12 mouse cellular contexts compared by ENCODE assay signal in the genomic region with DNA sequence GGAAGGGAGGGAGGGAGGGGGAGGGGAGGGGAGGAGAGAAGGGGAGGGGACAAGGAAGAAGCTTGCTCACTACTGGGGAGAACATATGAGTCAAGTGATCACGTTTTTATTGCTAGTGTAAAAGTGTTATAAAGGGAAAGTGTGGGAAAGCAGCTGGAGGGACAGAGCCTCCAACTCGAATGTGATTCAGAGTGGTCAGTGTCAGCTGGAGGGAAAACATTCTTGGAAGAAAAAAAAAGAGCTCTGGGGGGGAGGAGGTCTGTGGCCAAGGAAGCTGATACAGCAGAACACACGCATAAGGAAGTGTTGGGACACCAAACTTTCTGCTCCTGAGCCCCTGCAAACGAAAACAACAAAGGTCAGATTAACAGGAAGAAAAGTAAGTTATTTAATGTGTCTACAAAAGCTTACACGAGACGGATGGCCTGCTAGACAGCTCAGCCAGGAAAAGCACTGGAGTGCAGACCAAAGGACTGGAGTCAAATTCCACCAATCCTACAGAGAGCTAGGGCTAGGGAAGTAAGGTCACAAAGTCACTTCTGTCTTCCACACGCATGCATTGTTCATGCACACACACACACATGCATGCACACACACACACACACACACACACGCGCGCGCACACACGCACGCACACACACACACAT.
DNase-seq lines count a peak whose midpoint lies in the region; ATAC-seq and TF ChIP-seq lines count a peak whose summit lies in the region.
"Had no signal": no experiment of that assay in that cellular context is flagged by ENCODE, and none has a peak within 500 bp of the region (broad histone marks: within the 10 kb centered on the region; RNA-seq: fewer than 3 reads in every experiment).

No protein-coding gene starts in this region.

- H3K4me2 ChIP-seq in liver, postnatal 0 days (ENCODE audit: low read depth, low read length): no peak overlapping the region
- H3K4me2 ChIP-seq in stomach, postnatal 0 days (replicated peaks; ENCODE audit: low read depth): no peak overlapping the region
- H3K4me2 ChIP-seq: forebrain, embryonic 12.5 days; neural tube, embryonic 12.5 days had no signal

- peak; percentile 25; the same call in 1 of the 2 replicates for ATAC-seq in liver, postnatal 0 days
- peak; percentile 36; the same call in 1 of the 2 replicates for ATAC-seq in stomach, postnatal 0 days (ENCODE audit: low FRiP score, low TSS enrichment)

- H3K9ac ChIP-seq in liver, postnatal 0 days (replicated peaks): no peak overlapping the region
- no peak overlapping the region for H3K9ac ChIP-seq in stomach, postnatal 0 days (ENCODE audit: low read length)
- H3K9ac ChIP-seq: forebrain, embryonic 12.5 days; neural tube, embryonic 12.5 days had no signal

- H3K4me3 ChIP-seq in liver, postnatal 0 days (ENCODE audit: low read depth, low read length): no peak overlapping the region
- no peak overlapping the region for H3K4me3 ChIP-seq in embryonic facial prominence, embryonic 10.5 days
- H3K4me3 ChIP-seq in stomach, postnatal 0 days (ENCODE audit: low read depth, low read length): no peak overlapping the region
- H3K4me3 ChIP-seq: forebrain, embryonic 12.5 days; hindbrain, embryonic 10.5 days; neural tube, embryonic 12.5 days had no signal

- no peaks in the 10 kb centered on the region for H3K4me1 ChIP-seq in liver, postnatal 0 days (ENCODE audit: insufficient read depth)
- H3K4me1 ChIP-seq in embryonic facial prominence, embryonic 10.5 days: peaks cover 26% of the 10 kb centered on the region
- H3K4me1 ChIP-seq in stomach, postnatal 0 days (replicated peaks; ENCODE audit: control insufficient read depth, insufficient read depth): no peaks in the 10 kb centered on the region
- H3K4me1 ChIP-seq: forebrain, embryonic 12.5 days; neural tube, embryonic 12.5 days had no signal

- H3K36me3 ChIP-seq in liver, postnatal 0 days (replicated peaks; ENCODE audit: insufficient read depth, low read length): no peaks in the 10 kb centered on the region
- no peaks in the 10 kb centered on the region for H3K36me3 ChIP-seq in embryonic facial prominence, embryonic 10.5 days (replicated peaks)
- H3K36me3 ChIP-seq in stomach, postnatal 0 days (ENCODE audit: control insufficient read depth, insufficient read depth, low read length): no peaks in the 10 kb centered on the region
- H3K36me3 ChIP-seq: forebrain, embryonic 12.5 days; G1E; hindbrain, embryonic 10.5 days; neural tube, embryonic 12.5 days had no signal

- no peak for DNase-seq in liver, postnatal 0 days
- DNase-seq in liver: no peak
- DNase-seq in embryonic facial prominence, embryonic 10.5 days (ENCODE audit: low spot score): no peak
- DNase-seq in large intestine, adult 2 months (ENCODE audit: low read depth, low spot score): peak; percentile 51
- no peak for DNase-seq in stomach, postnatal 0 days (ENCODE audit: low spot score)
- no peak for DNase-seq in urinary bladder, adult 18-20 months (ENCODE audit: low spot score in 2 of 2)
- no peak for DNase-seq in cerebellum, adult 9-11 months
- DNase-seq: cerebellum, adult 18-20 months had no signal

- no peaks in the 10 kb centered on the region for H3K9me3 ChIP-seq in liver, postnatal 0 days (ENCODE audit: low read length)
- H3K9me3 ChIP-seq in embryonic facial prominence, embryonic 10.5 days: no peaks in the 10 kb centered on the region
- no peaks in the 10 kb centered on the region for H3K9me3 ChIP-seq in stomach, postnatal 0 days (ENCODE audit: control insufficient read depth, low read length)
- H3K9me3 ChIP-seq: forebrain, embryonic 12.5 days; G1E; hindbrain, embryonic 10.5 days; neural tube, embryonic 12.5 days had no signal

- H3K27ac ChIP-seq in liver, postnatal 0 days (ENCODE audit: low read depth): no peak overlapping the region; the same call in 1 of the 2 replicates
- peak overlapping the region; percentile 7 for H3K27ac ChIP-seq in embryonic facial prominence, embryonic 10.5 days (replicated peaks)
- H3K27ac ChIP-seq in stomach, postnatal 0 days (replicated peaks): 0 out of 2 replicates have a peak overlapping the region, but pooled peaks have one; percentile 24
- H3K27ac ChIP-seq: forebrain, embryonic 12.5 days; hindbrain, embryonic 10.5 days; neural tube, embryonic 12.5 days had no signal

- H3K27me3 ChIP-seq in liver, postnatal 0 days (ENCODE audit: insufficient read depth, low read length): no peaks in the 10 kb centered on the region
- no peaks in the 10 kb centered on the region for H3K27me3 ChIP-seq in embryonic facial prominence, embryonic 10.5 days (replicated peaks; ENCODE audit: low read depth, poor library complexity, severe bottlenecking)
- H3K27me3 ChIP-seq in stomach, postnatal 0 days (ENCODE audit: control insufficient read depth, insufficient read depth, low read length): no peaks in the 10 kb centered on the region
- H3K27me3 ChIP-seq: forebrain, embryonic 12.5 days; neural tube, embryonic 12.5 days had no signal

- WGBS in liver, postnatal 0 days (ENCODE audit: insufficient replicate concordance): 40% methylated on average over 11 of the region's 13 CpGs
- WGBS in embryonic facial prominence, embryonic 10.5 days: 55% methylated on average over 13 of the region's 13 CpGs
- WGBS in large intestine, adult 2 months: 41% methylated on average over 13 of the region's 13 CpGs
- WGBS in stomach, postnatal 0 days: 44% methylated on average over 13 of the region's 13 CpGs

- no peak for TF ChIP-seq CTCF in liver, postnatal 0 days (IDR thresholded peaks at IDR 0.05; ENCODE audit: low read depth)
- no peak for TF ChIP-seq CTCF in stomach, postnatal 0 days (IDR thresholded peaks at IDR 0.05; ENCODE audit: low read depth)

- no peak for TF ChIP-seq EP300 in liver, postnatal 0 days (IDR thresholded peaks at IDR 0.05; ENCODE audit: low read depth)
- TF ChIP-seq EP300 in stomach, postnatal 0 days (optimal IDR thresholded peaks at IDR 0.05): no peak
